Mouse (Mus musculus): ENCODE data around the gene Tspan18. TPM values are rescaled to one million over a fixed set of nuclear protein-coding genes. Genes with fewer than 3 reads are reported as not detected.

Gene Tspan18
- polyA plus RNA-seq, 1 experiment from 2014 or later: 36.1 TPM

GRCm38 (mm10) chr2:93367962-93368361 lies 33.7 kb upstream of the Tspan18 start:
- ATAC-seq (replicated peaks; ENCODE audit: low FRiP score, low TSS enrichment, low read depth): no peak
- no peaks in the 10 kb centered on the region for H3K9me3 ChIP-seq (ENCODE audit: control insufficient read depth, low read length)
- H3K4me2 ChIP-seq (ENCODE audit: low read length): no peak overlapping the region
- no peaks in the 10 kb centered on the region for H3K36me3 ChIP-seq (ENCODE audit: control insufficient read depth, insufficient read depth, low read length)
- no peak overlapping the region for H3K4me3 ChIP-seq (ENCODE audit: low read depth, low read length)
- no peak for DNase-seq (ENCODE audit: low spot score)
- no peak overlapping the region for H3K27ac ChIP-seq (ENCODE audit: low read depth)
- WGBS: 77% methylated on average over 6 of the region's 6 CpGs
- peaks cover 8% of the 10 kb centered on the region for H3K4me1 ChIP-seq (replicated peaks; ENCODE audit: control insufficient read depth, insufficient read depth, low read length)
- H3K27me3 ChIP-seq (replicated peaks; ENCODE audit: control insufficient read depth, insufficient read depth, low read length): no peaks in the 10 kb centered on the region
- H3K9ac ChIP-seq (ENCODE audit: low read length): no peak overlapping the region

- Histone ChIP-seq H3K4me3 (ENCODE audit: low read depth, low read length) (no peak overlapping the region), H3K4me2 (ENCODE audit: low read length) (no peak overlapping the region), H3K36me3 (ENCODE audit: control insufficient read depth, insufficient read depth, low read length) (no peaks in the 10 kb centered on the region), H3K9ac (ENCODE audit: low read length) (no peak overlapping the region), H3K27ac (ENCODE audit: low read depth) (no peak overlapping the region), H3K9me3 (ENCODE audit: control insufficient read depth, low read length) (no peaks in the 10 kb centered on the region), H3K4me1 (replicated peaks; ENCODE audit: control insufficient read depth, insufficient read depth, low read length) (peaks cover 2% of the 10 kb centered on the region; the same call in 1 of the 2 replicates), H3K27me3 (replicated peaks; ENCODE audit: control insufficient read depth, insufficient read depth, low read length) (no peaks in the 10 kb centered on the region)
- ATAC-seq (replicated peaks; ENCODE audit: low FRiP score, low TSS enrichment, low read depth): no peak
- 74% methylated on average over 9 of the region's 9 CpGs for WGBS
- DNase-seq (ENCODE audit: low spot score): no peak
Measured at GRCm38 (mm10) chr2:93365411-93365810, 31.1 kb upstream of the Tspan18 start.

- no peaks in the 10 kb centered on the region for H3K9me3 ChIP-seq (ENCODE audit: control insufficient read depth, low read length)
- no peak overlapping the region for H3K4me2 ChIP-seq (ENCODE audit: low read length)
- H3K27me3 ChIP-seq (replicated peaks; ENCODE audit: control insufficient read depth, insufficient read depth, low read length): no peaks in the 10 kb centered on the region
- DNase-seq (ENCODE audit: low spot score): no peak
- H3K9ac ChIP-seq (ENCODE audit: low read length): no peak overlapping the region
- WGBS: 70% methylated on average over 2 of the region's 2 CpGs
- H3K36me3 ChIP-seq (ENCODE audit: control insufficient read depth, insufficient read depth, low read length): no peaks in the 10 kb centered on the region
- H3K4me3 ChIP-seq (ENCODE audit: low read depth, low read length): no peak overlapping the region
- no peak overlapping the region for H3K27ac ChIP-seq (ENCODE audit: low read depth)
- H3K4me1 ChIP-seq (replicated peaks; ENCODE audit: control insufficient read depth, insufficient read depth, low read length): peaks cover 2% of the 10 kb centered on the region; the same call in 1 of the 2 replicates
- no peak for ATAC-seq (replicated peaks; ENCODE audit: low FRiP score, low TSS enrichment, low read depth)
Measured at GRCm38 (mm10) chr2:93364951-93365350, 30.6 kb upstream of the Tspan18 start.

- no peaks in the 10 kb centered on the region for H3K27me3 ChIP-seq (replicated peaks; ENCODE audit: control insufficient read depth, insufficient read depth, low read length)
- H3K36me3 ChIP-seq (ENCODE audit: control insufficient read depth, insufficient read depth, low read length): no peaks in the 10 kb centered on the region
- no peak overlapping the region for H3K4me3 ChIP-seq (ENCODE audit: low read depth, low read length)
- H3K9ac ChIP-seq (ENCODE audit: low read length): no peak overlapping the region
- DNase-seq (ENCODE audit: low spot score) (peak; percentile 71), ATAC-seq (replicated peaks; ENCODE audit: low FRiP score, low TSS enrichment, low read depth) (peak; percentile 61)
- no peak overlapping the region for H3K27ac ChIP-seq (ENCODE audit: low read depth)
- no peaks in the 10 kb centered on the region; the same call in 1 of the 2 replicates for H3K4me1 ChIP-seq (replicated peaks; ENCODE audit: control insufficient read depth, insufficient read depth, low read length)
- no peak overlapping the region for H3K4me2 ChIP-seq (ENCODE audit: low read length)
- H3K9me3 ChIP-seq (ENCODE audit: control insufficient read depth, low read length): no peaks in the 10 kb centered on the region
- 11% methylated on average over 5 of the region's 5 CpGs for WGBS
Measured at GRCm38 (mm10) chr2:93361454-93361853, 27.1 kb upstream of the Tspan18 start.

- H3K4me2 ChIP-seq (ENCODE audit: low read length): no peak overlapping the region
- no peak for DNase-seq (ENCODE audit: low spot score)
- H3K9me3 ChIP-seq (ENCODE audit: control insufficient read depth, low read length): no peaks in the 10 kb centered on the region
- ATAC-seq (replicated peaks; ENCODE audit: low FRiP score, low TSS enrichment, low read depth): no peak
- H3K9ac ChIP-seq (ENCODE audit: low read length): no peak overlapping the region
- no peak overlapping the region for H3K27ac ChIP-seq (ENCODE audit: low read depth)
- H3K4me1 ChIP-seq (replicated peaks; ENCODE audit: control insufficient read depth, insufficient read depth, low read length): no peaks in the 10 kb centered on the region; the same call in 1 of the 2 replicates
- no peaks in the 10 kb centered on the region for H3K36me3 ChIP-seq (ENCODE audit: control insufficient read depth, insufficient read depth, low read length)
- no peak overlapping the region for H3K4me3 ChIP-seq (ENCODE audit: low read depth, low read length)
- WGBS: 78% methylated on average over 6 of the region's 6 CpGs
- no peaks in the 10 kb centered on the region for H3K27me3 ChIP-seq (replicated peaks; ENCODE audit: control insufficient read depth, insufficient read depth, low read length)
Measured at GRCm38 (mm10) chr2:93360310-93360709, 26.0 kb upstream of the Tspan18 start.

DNA sequence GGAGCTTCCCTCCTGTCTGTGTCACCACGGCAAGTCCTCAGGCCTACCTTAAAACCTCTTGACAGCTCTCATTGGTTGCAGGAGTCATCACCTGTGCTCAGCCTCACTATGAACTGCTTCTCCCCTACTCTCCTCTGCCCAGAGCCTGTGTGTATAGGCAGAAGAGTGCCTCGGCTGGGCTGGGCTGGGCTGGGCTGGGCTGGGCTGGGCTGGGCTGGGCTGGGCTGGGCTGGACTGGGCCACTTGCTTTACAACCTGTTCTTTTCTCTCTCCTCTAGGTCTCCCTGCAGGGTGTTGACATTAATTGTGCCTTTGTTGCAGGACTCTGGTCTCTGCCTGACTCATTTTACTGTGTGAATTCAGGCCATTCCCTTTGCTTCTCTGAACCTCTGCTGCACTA lies 23.1 kb upstream of the Tspan18 start:
- H3K36me3 ChIP-seq (ENCODE audit: control insufficient read depth, insufficient read depth, low read length): no peaks in the 10 kb centered on the region
- DNase-seq (ENCODE audit: low spot score) (no peak), ATAC-seq (replicated peaks; ENCODE audit: low FRiP score, low TSS enrichment, low read depth) (peak; percentile 82)
- no peaks in the 10 kb centered on the region; the same call in 1 of the 2 replicates for H3K4me1 ChIP-seq (replicated peaks; ENCODE audit: control insufficient read depth, insufficient read depth, low read length)
- H3K27ac ChIP-seq (ENCODE audit: low read depth): no peak overlapping the region
- H3K9me3 ChIP-seq (ENCODE audit: control insufficient read depth, low read length): no peaks in the 10 kb centered on the region
- no peak overlapping the region for H3K4me2 ChIP-seq (ENCODE audit: low read length)
- H3K27me3 ChIP-seq (replicated peaks; ENCODE audit: control insufficient read depth, insufficient read depth, low read length): no peaks in the 10 kb centered on the region
- WGBS: 42% methylated on average over 2 of the region's 2 CpGs
- H3K4me3 ChIP-seq (ENCODE audit: low read depth, low read length): no peak overlapping the region
- H3K9ac ChIP-seq (ENCODE audit: low read length): no peak overlapping the region

- ATAC-seq (replicated peaks; ENCODE audit: low FRiP score, low TSS enrichment, low read depth) (no peak), DNase-seq (ENCODE audit: low spot score) (no peak)
- Histone ChIP-seq H3K9me3 (ENCODE audit: control insufficient read depth, low read length) (no peaks in the 10 kb centered on the region), H3K9ac (ENCODE audit: low read length) (no peak overlapping the region), H3K4me2 (ENCODE audit: low read length) (no peak overlapping the region), H3K27me3 (replicated peaks; ENCODE audit: control insufficient read depth, insufficient read depth, low read length) (no peaks in the 10 kb centered on the region), H3K36me3 (ENCODE audit: control insufficient read depth, insufficient read depth, low read length) (no peaks in the 10 kb centered on the region), H3K27ac (ENCODE audit: low read depth) (no peak overlapping the region), H3K4me1 (replicated peaks; ENCODE audit: control insufficient read depth, insufficient read depth, low read length) (no peaks in the 10 kb centered on the region; the same call in 1 of the 2 replicates), H3K4me3 (ENCODE audit: low read depth, low read length) (no peak overlapping the region)
- WGBS: 38% methylated on average over 7 of the region's 7 CpGs
Measured at GRCm38 (mm10) chr2:93355845-93356244, 21.5 kb upstream of the Tspan18 start.

DNA sequence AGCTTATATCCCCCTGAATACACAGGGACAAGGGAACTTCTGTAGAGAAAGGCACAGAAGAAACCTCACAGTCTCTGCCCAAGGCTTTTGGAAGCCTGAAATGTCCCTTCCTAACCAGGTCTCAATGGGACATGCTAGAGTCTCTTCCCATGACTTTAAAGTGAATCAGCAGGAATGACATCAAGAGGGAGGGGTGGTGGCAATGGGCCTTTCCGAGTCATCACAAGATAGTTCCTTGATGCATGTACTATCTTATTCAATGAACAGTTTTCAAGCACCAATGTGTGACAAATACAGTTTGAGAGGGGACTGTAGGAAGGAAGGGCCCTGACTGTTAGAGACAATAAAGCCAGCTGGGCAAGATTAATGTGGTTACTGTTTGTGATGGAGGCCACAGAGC lies 20.3 kb upstream of the Tspan18 start:
- DNase-seq (ENCODE audit: low spot score) (no peak), ATAC-seq (replicated peaks; ENCODE audit: low FRiP score, low TSS enrichment, low read depth) (no peak)
- Histone ChIP-seq H3K9ac (ENCODE audit: low read length) (no peak overlapping the region), H3K27ac (ENCODE audit: low read depth) (no peak overlapping the region), H3K4me2 (ENCODE audit: low read length) (no peak overlapping the region), H3K4me1 (replicated peaks; ENCODE audit: control insufficient read depth, insufficient read depth, low read length) (no peaks in the 10 kb centered on the region; the same call in 1 of the 2 replicates), H3K27me3 (replicated peaks; ENCODE audit: control insufficient read depth, insufficient read depth, low read length) (no peaks in the 10 kb centered on the region), H3K9me3 (ENCODE audit: control insufficient read depth, low read length) (no peaks in the 10 kb centered on the region), H3K4me3 (ENCODE audit: low read depth, low read length) (no peak overlapping the region), H3K36me3 (ENCODE audit: control insufficient read depth, insufficient read depth, low read length) (no peaks in the 10 kb centered on the region)
- 82% methylated on average over 1 of the region's 1 CpGs for WGBS

GRCm38 (mm10) chr2:93353725-93354124 lies 19.4 kb upstream of the Tspan18 start:
- H3K36me3 ChIP-seq (ENCODE audit: control insufficient read depth, insufficient read depth, low read length): no peaks in the 10 kb centered on the region
- no peak overlapping the region for H3K9ac ChIP-seq (ENCODE audit: low read length)
- no peak overlapping the region for H3K4me3 ChIP-seq (ENCODE audit: low read depth, low read length)
- no peak overlapping the region for H3K4me2 ChIP-seq (ENCODE audit: low read length)
- H3K27me3 ChIP-seq (replicated peaks; ENCODE audit: control insufficient read depth, insufficient read depth, low read length): no peaks in the 10 kb centered on the region
- no peak for DNase-seq (ENCODE audit: low spot score)
- no peaks in the 10 kb centered on the region; the same call in 1 of the 2 replicates for H3K4me1 ChIP-seq (replicated peaks; ENCODE audit: control insufficient read depth, insufficient read depth, low read length)
- H3K27ac ChIP-seq (ENCODE audit: low read depth): 0 out of 2 replicates have a peak overlapping the region, but pooled peaks have one; percentile 1
- ATAC-seq (replicated peaks; ENCODE audit: low FRiP score, low TSS enrichment, low read depth): no peak
- 54% methylated on average over 4 of the region's 4 CpGs for WGBS
- H3K9me3 ChIP-seq (ENCODE audit: control insufficient read depth, low read length): no peaks in the 10 kb centered on the region
